Mouse (Mus musculus): ENCODE results near the gene Dynlt1f. TPM values are rescaled to one million over a fixed set of nuclear protein-coding genes. Genes with fewer than 3 reads are reported as not detected.
"Not testable (repeated sequence)": the region's sequence is repeated elsewhere in the genome, so short reads cannot be mapped to it uniquely, and the experiment has no call there.

Gene Dynlt1f
- polyA plus RNA-seq, 1 experiment from 2014 or later = 328 TPM

GRCm38 (mm10) chr17:6653341-6653946 lies 2.3 kb downstream of the Dynlt1f start:
- not testable (repeated sequence) for H3K4me3 ChIP-seq; H3K4me1 ChIP-seq; DNase-seq (ENCODE audit: low spot score); H3K36me3 ChIP-seq (replicated peaks); H3K27ac ChIP-seq (replicated peaks); H3K9me3 ChIP-seq; H3K27me3 ChIP-seq (replicated peaks; ENCODE audit: low read depth, poor library complexity, severe bottlenecking)
- WGBS = 88% methylated on average over 4 of the region's 5 CpGs

- peaks cover 11% of the 10 kb centered on the region for H3K36me3 ChIP-seq (replicated peaks)
- WGBS = 92% methylated on average over 7 of the region's 7 CpGs
- H3K27ac ChIP-seq (replicated peaks); H3K4me1 ChIP-seq; H3K27me3 ChIP-seq (replicated peaks; ENCODE audit: low read depth, poor library complexity, severe bottlenecking); H3K4me3 ChIP-seq; H3K9me3 ChIP-seq; DNase-seq (ENCODE audit: low spot score): not testable (repeated sequence)
Measured at GRCm38 (mm10) chr17:6650904-6651565, 4.7 kb downstream of the Dynlt1f start.

- H3K9me3 ChIP-seq; DNase-seq (ENCODE audit: low spot score); H3K4me3 ChIP-seq; H3K27me3 ChIP-seq (replicated peaks; ENCODE audit: low read depth, poor library complexity, severe bottlenecking); H3K4me1 ChIP-seq; H3K27ac ChIP-seq (replicated peaks): not testable (repeated sequence)
- WGBS = 92% methylated on average over 3 of the region's 3 CpGs
- peaks cover 11% of the 10 kb centered on the region for H3K36me3 ChIP-seq (replicated peaks)
Measured at GRCm38 (mm10) chr17:6647452-6647851, 8.2 kb downstream of the Dynlt1f start.

- not testable (repeated sequence) for H3K27me3 ChIP-seq (replicated peaks; ENCODE audit: low read depth, poor library complexity, severe bottlenecking); DNase-seq (ENCODE audit: low spot score); H3K27ac ChIP-seq (replicated peaks); H3K4me1 ChIP-seq; H3K9me3 ChIP-seq; H3K4me3 ChIP-seq
- WGBS = 97% methylated on average over 8 of the region's 8 CpGs
- H3K36me3 ChIP-seq (replicated peaks) = peaks cover 11% of the 10 kb centered on the region
Measured at GRCm38 (mm10) chr17:6646841-6647240, 8.9 kb downstream of the Dynlt1f start.

GRCm38 (mm10) chr17:6645668-6646067 lies 10.0 kb downstream of the Dynlt1f start:
- not testable (repeated sequence) for H3K4me3 ChIP-seq; H3K4me1 ChIP-seq; H3K9me3 ChIP-seq; H3K27me3 ChIP-seq (replicated peaks; ENCODE audit: low read depth, poor library complexity, severe bottlenecking); DNase-seq (ENCODE audit: low spot score); H3K27ac ChIP-seq (replicated peaks); H3K36me3 ChIP-seq (replicated peaks)
- WGBS = 93% methylated on average over 4 of the region's 4 CpGs

GRCm38 (mm10) chr17:6644673-6645072 lies 11.0 kb downstream of the Dynlt1f start:
- not testable (repeated sequence) for H3K4me1 ChIP-seq; H3K4me3 ChIP-seq; H3K27ac ChIP-seq (replicated peaks); H3K36me3 ChIP-seq (replicated peaks); H3K9me3 ChIP-seq; H3K27me3 ChIP-seq (replicated peaks; ENCODE audit: low read depth, poor library complexity, severe bottlenecking); DNase-seq (ENCODE audit: low spot score)
- WGBS = 89% methylated on average over 4 of the region's 4 CpGs

- H3K4me1 ChIP-seq; DNase-seq (ENCODE audit: low spot score); H3K27ac ChIP-seq (replicated peaks); H3K36me3 ChIP-seq (replicated peaks); H3K4me3 ChIP-seq; H3K27me3 ChIP-seq (replicated peaks; ENCODE audit: low read depth, poor library complexity, severe bottlenecking); H3K9me3 ChIP-seq: not testable (repeated sequence)
- WGBS = 93% methylated on average over 9 of the region's 9 CpGs
Measured at GRCm38 (mm10) chr17:6644210-6644609, 11.5 kb downstream of the Dynlt1f start.

- not testable (repeated sequence) for H3K9me3 ChIP-seq, H3K4me3 ChIP-seq
- WGBS = 82% methylated on average over 14 of the region's 14 CpGs
Measured at GRCm38 (mm10) chr17:6640771-6641429, 14.8 kb downstream of the Dynlt1f start.

GRCm38 (mm10) chr17:6640044-6640637 lies 15.6 kb downstream of the Dynlt1f start:
- DNase-seq (ENCODE audit: low spot score) = not testable (repeated sequence)

More at GRCm38 (mm10) chr17:6640771-6641429, 14.8 kb downstream of the Dynlt1f start:
- not testable (repeated sequence) for H3K4me1 ChIP-seq; H3K27me3 ChIP-seq (replicated peaks; ENCODE audit: low read depth, poor library complexity, severe bottlenecking); H3K36me3 ChIP-seq (replicated peaks); H3K27ac ChIP-seq (replicated peaks); DNase-seq (ENCODE audit: low spot score)

GRCm38 (mm10) chr17:6639486-6639885 lies 16.2 kb downstream of the Dynlt1f start:
- not testable (repeated sequence) for H3K4me1 ChIP-seq; H3K36me3 ChIP-seq (replicated peaks); H3K4me3 ChIP-seq; H3K9me3 ChIP-seq; H3K27ac ChIP-seq (replicated peaks); H3K27me3 ChIP-seq (replicated peaks; ENCODE audit: low read depth, poor library complexity, severe bottlenecking); DNase-seq (ENCODE audit: low spot score)
- 93% methylated on average over 17 of the region's 21 CpGs for WGBS

More at GRCm38 (mm10) chr17:6640044-6640637, 15.6 kb downstream of the Dynlt1f start:
- not testable (repeated sequence) for H3K9me3 ChIP-seq; H3K4me3 ChIP-seq; H3K27me3 ChIP-seq (replicated peaks; ENCODE audit: low read depth, poor library complexity, severe bottlenecking); H3K36me3 ChIP-seq (replicated peaks); H3K4me1 ChIP-seq; H3K27ac ChIP-seq (replicated peaks)
- WGBS = 92% methylated on average over 10 of the region's 10 CpGs

- not testable (repeated sequence) for H3K27ac ChIP-seq (replicated peaks); H3K4me3 ChIP-seq; H3K27me3 ChIP-seq (replicated peaks; ENCODE audit: low read depth, poor library complexity, severe bottlenecking); H3K36me3 ChIP-seq (replicated peaks); DNase-seq (ENCODE audit: low spot score); H3K4me1 ChIP-seq; H3K9me3 ChIP-seq
- WGBS = 91% methylated on average over 8 of the region's 8 CpGs
Measured at GRCm38 (mm10) chr17:6638444-6638843, 17.3 kb downstream of the Dynlt1f start.

- H3K36me3 ChIP-seq (replicated peaks); H3K9me3 ChIP-seq; DNase-seq (ENCODE audit: low spot score); H3K4me3 ChIP-seq; H3K27me3 ChIP-seq (replicated peaks; ENCODE audit: low read depth, poor library complexity, severe bottlenecking); H3K4me1 ChIP-seq; H3K27ac ChIP-seq (replicated peaks): not testable (repeated sequence)
- WGBS = 92% methylated on average over 4 of the region's 4 CpGs
Measured at GRCm38 (mm10) chr17:6637434-6637833, 18.3 kb downstream of the Dynlt1f start.

- H3K27ac ChIP-seq (replicated peaks) = no peak overlapping the region
- H3K27me3 ChIP-seq (replicated peaks; ENCODE audit: low read depth, poor library complexity, severe bottlenecking) = no peaks in the 10 kb centered on the region
- no peak for DNase-seq (ENCODE audit: low spot score)
- H3K9me3 ChIP-seq = peaks cover 4% of the 10 kb centered on the region; the same call in 1 of the 2 replicates
- H3K36me3 ChIP-seq (replicated peaks) = no peaks in the 10 kb centered on the region
- H3K4me1 ChIP-seq = no peaks in the 10 kb centered on the region
- no peak overlapping the region for H3K4me3 ChIP-seq
- 83% methylated on average over 5 of the region's 5 CpGs for WGBS
Measured at GRCm38 (mm10) chr17:6636861-6637260, 18.8 kb downstream of the Dynlt1f start.

All from embryonic facial prominence, embryonic 10.5 days (tissue).